14 mouse cellular contexts compared by ENCODE assay signal in the genomic region with DNA sequence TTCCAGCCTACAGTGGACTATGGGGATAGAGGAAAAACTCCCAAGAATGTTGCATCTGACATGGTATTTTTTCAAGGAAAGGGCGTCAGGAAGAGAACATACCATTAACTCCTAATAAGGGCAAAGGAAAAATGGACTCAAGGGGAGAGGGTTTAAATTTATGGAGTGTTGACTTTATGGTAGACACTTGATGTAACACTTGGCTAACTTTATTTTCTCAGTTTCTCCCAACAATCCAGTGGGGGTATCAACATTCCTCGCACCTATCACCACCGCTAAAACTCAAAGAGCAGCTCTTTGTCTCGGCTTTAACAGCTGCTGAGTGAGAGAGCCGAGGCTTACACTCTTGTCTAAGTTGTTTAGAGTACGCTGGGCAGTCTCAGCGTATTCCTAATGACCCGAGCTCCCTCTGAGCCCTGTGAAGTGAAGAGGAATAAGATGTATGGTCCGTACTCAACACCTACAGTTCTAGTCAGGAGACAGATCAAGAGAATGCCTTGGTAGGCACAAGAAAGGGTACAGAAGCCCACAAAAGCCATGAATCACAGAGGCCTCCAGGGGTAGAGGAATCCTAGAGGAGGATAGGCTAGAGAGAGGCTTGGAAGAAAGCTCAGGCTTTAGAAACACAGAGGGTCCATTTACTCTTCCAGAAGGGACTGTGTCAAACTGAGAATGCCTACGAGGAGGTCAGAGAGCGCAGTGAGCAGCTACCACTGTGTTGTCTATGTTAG.
DNase-seq lines count a peak whose midpoint lies in the region; ATAC-seq and TF ChIP-seq lines count a peak whose summit lies in the region.
"Had no signal": no experiment of that assay in that cellular context is flagged by ENCODE, and none has a peak within 500 bp of the region (broad histone marks: within the 10 kb centered on the region; RNA-seq: fewer than 3 reads in every experiment).

No protein-coding gene starts in this region.

- no peaks in the 10 kb centered on the region for H3K9me3 ChIP-seq in heart, embryonic 13.5 days
- H3K9me3 ChIP-seq in midbrain, embryonic 10.5 days (replicated peaks) = no peaks in the 10 kb centered on the region
- no peaks in the 10 kb centered on the region for H3K9me3 ChIP-seq in midbrain, embryonic 14.5 days (ENCODE audit: control insufficient read depth, low read length)
- no peaks in the 10 kb centered on the region for H3K9me3 ChIP-seq in limb, embryonic 10.5 days (replicated peaks)
- no peaks in the 10 kb centered on the region for H3K9me3 ChIP-seq in stomach, embryonic 15.5 days
- H3K9me3 ChIP-seq: embryonic facial prominence, embryonic 12.5 days; liver, embryonic 13.5 days; neural tube, embryonic 15.5 days had no signal

- no peak for ATAC-seq in heart, embryonic 13.5 days (ENCODE audit: extremely low read depth, insufficient number of reproducible peaks, low FRiP score, low TSS enrichment)
- ATAC-seq in midbrain, embryonic 14.5 days (ENCODE audit: low FRiP score, low TSS enrichment) = no peak
- no peak; the same call in 1 of the 2 replicates for ATAC-seq in stomach, embryonic 15.5 days (ENCODE audit: insufficient read depth, low FRiP score, low read depth)
- ATAC-seq: hindbrain, embryonic 16.5 days had no signal

- WGBS in heart, embryonic 13.5 days = 43% methylated on average over 11 of the region's 11 CpGs
- 71% methylated on average over 11 of the region's 11 CpGs for WGBS in heart, adult 2 months
- 76% methylated on average over 11 of the region's 11 CpGs for WGBS in midbrain, embryonic 10.5 days
- 67% methylated on average over 11 of the region's 11 CpGs for WGBS in midbrain, embryonic 14.5 days
- WGBS in limb, embryonic 10.5 days = 33% methylated on average over 11 of the region's 11 CpGs
- WGBS in stomach, embryonic 15.5 days = 37% methylated on average over 11 of the region's 11 CpGs

- H3K27me3 ChIP-seq in heart, embryonic 13.5 days (replicated peaks) = no peaks in the 10 kb centered on the region
- no peaks in the 10 kb centered on the region for H3K27me3 ChIP-seq in heart, adult 2 months (ENCODE audit: control insufficient read depth, insufficient read depth, low read length)
- H3K27me3 ChIP-seq in midbrain, embryonic 10.5 days (ENCODE audit: low read depth, poor library complexity, severe bottlenecking) = no peaks in the 10 kb centered on the region
- H3K27me3 ChIP-seq in midbrain, embryonic 14.5 days (ENCODE audit: control insufficient read depth, insufficient read depth, low read length) = no peaks in the 10 kb centered on the region
- H3K27me3 ChIP-seq in limb, embryonic 10.5 days (ENCODE audit: low read depth, poor library complexity, severe bottlenecking) = no peaks in the 10 kb centered on the region
- no peaks in the 10 kb centered on the region for H3K27me3 ChIP-seq in stomach, embryonic 15.5 days (replicated peaks)
- H3K27me3 ChIP-seq: embryonic facial prominence, embryonic 12.5 days; liver, embryonic 13.5 days; neural tube, embryonic 15.5 days had no signal

- peaks cover 28% of the 10 kb centered on the region for H3K4me1 ChIP-seq in heart, embryonic 13.5 days
- H3K4me1 ChIP-seq in heart, adult 2 months (ENCODE audit: control insufficient read depth, insufficient read depth, low read length) = 0 out of 2 replicates have a peak, but pooled peaks cover 2% of the 10 kb centered on the region
- peaks cover 24% of the 10 kb centered on the region for H3K4me1 ChIP-seq in midbrain, embryonic 10.5 days
- H3K4me1 ChIP-seq in midbrain, embryonic 14.5 days (ENCODE audit: control insufficient read depth, insufficient read depth, low read length) = peaks cover 7% of the 10 kb centered on the region; the same call in 1 of the 2 replicates
- peaks cover 30% of the 10 kb centered on the region for H3K4me1 ChIP-seq in limb, embryonic 10.5 days
- no peaks in the 10 kb centered on the region for H3K4me1 ChIP-seq in stomach, embryonic 15.5 days
- H3K4me1 ChIP-seq: neural tube, embryonic 15.5 days had no signal

- intact Hi-C loops in heart, adult 2 months (cut with DNase I) = no loop called here

- no peak for TF ChIP-seq EP300 in heart, adult 2 months (IDR thresholded peaks at IDR 0.05; ENCODE audit: insufficient read depth, low read depth, low read length)

- H3K4me3 ChIP-seq in heart, embryonic 13.5 days = no peak overlapping the region
- H3K4me3 ChIP-seq in heart, adult 2 months = no peak overlapping the region
- no peak overlapping the region for H3K4me3 ChIP-seq in midbrain, embryonic 10.5 days
- H3K4me3 ChIP-seq in midbrain, embryonic 14.5 days (replicated peaks; ENCODE audit: low read depth, low read length) = no peak overlapping the region
- no peak overlapping the region for H3K4me3 ChIP-seq in limb, embryonic 10.5 days
- H3K4me3 ChIP-seq in stomach, embryonic 15.5 days (replicated peaks) = no peak overlapping the region
- H3K4me3 ChIP-seq: embryonic facial prominence, embryonic 12.5 days; liver, embryonic 13.5 days; neural tube, embryonic 15.5 days had no signal

- H3K36me3 ChIP-seq in heart, embryonic 13.5 days = no peaks in the 10 kb centered on the region
- H3K36me3 ChIP-seq in heart, adult 2 months (ENCODE audit: control insufficient read depth, insufficient read depth, low read length) = no peaks in the 10 kb centered on the region
- H3K36me3 ChIP-seq in midbrain, embryonic 10.5 days = no peaks in the 10 kb centered on the region
- H3K36me3 ChIP-seq in midbrain, embryonic 14.5 days (ENCODE audit: control insufficient read depth, insufficient read depth, low read length) = no peaks in the 10 kb centered on the region
- H3K36me3 ChIP-seq in limb, embryonic 10.5 days = no peaks in the 10 kb centered on the region
- H3K36me3 ChIP-seq in stomach, embryonic 15.5 days = no peaks in the 10 kb centered on the region
- H3K36me3 ChIP-seq: embryonic facial prominence, embryonic 12.5 days; liver, embryonic 13.5 days; neural tube, embryonic 15.5 days had no signal

- DNase-seq in heart, adult 2 months = no peak
- DNase-seq in midbrain, embryonic 10.5 days (ENCODE audit: low spot score) = no peak
- no peak for DNase-seq in midbrain, embryonic 14.5 days
- DNase-seq in limb, embryonic 10.5 days (ENCODE audit: low spot score) = no peak
- DNase-seq in urinary bladder, adult 18-20 months (ENCODE audit: low spot score in 2 of 2) = no peak
- DNase-seq in cerebellum, postnatal 36 days = no peak
- DNase-seq: cerebellum, adult 9-10 months; heart, postnatal 14 days; liver, embryonic 13.5 days had no signal

- H3K79me2 ChIP-seq in heart, adult 2 months (replicated peaks; ENCODE audit: control insufficient read depth, insufficient read depth, low read length) = no peaks in the 10 kb centered on the region

- H3K9ac ChIP-seq in heart, embryonic 13.5 days = no peak overlapping the region
- H3K9ac ChIP-seq in heart, adult 2 months (ENCODE audit: low read depth, low read length) = no peak overlapping the region
- no peak overlapping the region for H3K9ac ChIP-seq in midbrain, embryonic 14.5 days (replicated peaks; ENCODE audit: low read length)
- H3K9ac ChIP-seq in stomach, embryonic 15.5 days = no peak overlapping the region
- H3K9ac ChIP-seq: embryonic facial prominence, embryonic 12.5 days; liver, embryonic 13.5 days; neural tube, embryonic 15.5 days had no signal

- H3K27ac ChIP-seq in heart, embryonic 13.5 days (replicated peaks) = 0 out of 2 replicates have a peak overlapping the region, but pooled peaks have one; percentile 2
- no peak overlapping the region for H3K27ac ChIP-seq in heart, adult 2 months
- peak overlapping the region; percentile 28; the same call in 1 of the 2 replicates for H3K27ac ChIP-seq in midbrain, embryonic 10.5 days (replicated peaks)
- H3K27ac ChIP-seq in midbrain, embryonic 14.5 days (replicated peaks; ENCODE audit: low read depth, low read length) = no peak overlapping the region
- peak overlapping the region; percentile 50 for H3K27ac ChIP-seq in limb, embryonic 10.5 days
- peak overlapping the region; percentile 31 for H3K27ac ChIP-seq in stomach, embryonic 15.5 days
- H3K27ac ChIP-seq: embryonic facial prominence, embryonic 12.5 days; liver, embryonic 13.5 days; neural tube, embryonic 15.5 days had no signal

- no peak for TF ChIP-seq POLR2A in heart, adult 2 months (IDR thresholded peaks at IDR 0.05; ENCODE audit: insufficient read depth, low read depth, low read length)

- no peak overlapping the region for H3K4me2 ChIP-seq in heart, embryonic 13.5 days
- no peak overlapping the region for H3K4me2 ChIP-seq in midbrain, embryonic 14.5 days (ENCODE audit: low read length)
- H3K4me2 ChIP-seq in stomach, embryonic 15.5 days = no peak overlapping the region
- H3K4me2 ChIP-seq: embryonic facial prominence, embryonic 12.5 days; liver, embryonic 13.5 days; neural tube, embryonic 15.5 days had no signal

- TF ChIP-seq CTCF in heart, adult 2 months (IDR thresholded peaks at IDR 0.05) = no peak

Comparison
In these comparisons a context has a peak if more than half of its experiments do, and no peak if none do; other contexts are left out.
1. H3K27ac ChIP-seq: peak in heart, embryonic 13.5 days (single experiment), midbrain, embryonic 10.5 days (single experiment), limb, embryonic 10.5 days (single experiment) and stomach, embryonic 15.5 days (single experiment); none in heart, adult 2 months (single experiment) and midbrain, embryonic 14.5 days (single experiment).